Mouse (Mus musculus): Measurements from ENCODE around the gene Rftn2. TPM values are rescaled to one million over a fixed set of nuclear protein-coding genes. Genes with fewer than 3 reads are reported as not detected.
A peak's percentile ranks its signal among the peaks of the same experiment; 100 is the strongest.

Rftn2 gene
- polyA plus RNA-seq, 1 experiment from 2014 or later: 13.6 TPM

GRCm38 (mm10) chr1:55207561-55207960 lies 19.0 kb downstream of the Rftn2 start:
- Histone ChIP-seq H3K36me3 (ENCODE audit: insufficient read depth, low read length) (no peaks in the 10 kb centered on the region), H3K9ac (replicated peaks; ENCODE audit: low read depth) (no peak overlapping the region), H3K4me2 (replicated peaks; ENCODE audit: low read depth, low read length) (no peak overlapping the region), H3K4me1 (ENCODE audit: insufficient read depth, low read depth, low read length) (no peaks in the 10 kb centered on the region), H3K9me3 (ENCODE audit: low read length) (no peaks in the 10 kb centered on the region), H3K27ac (ENCODE audit: low read length) (no peak overlapping the region), H3K4me3 (ENCODE audit: low read depth, low read length) (no peak overlapping the region), H3K27me3 (replicated peaks; ENCODE audit: insufficient read depth, low read length) (no peaks in the 10 kb centered on the region)
- no peak for TF ChIP-seq CTCF (IDR thresholded peaks at IDR 0.05)
- no peak for TF ChIP-seq EP300 (IDR thresholded peaks at IDR 0.05)
- ATAC-seq (no peak), DNase-seq (ENCODE audit: low spot score) (no peak)
- 81% methylated on average over 6 of the region's 6 CpGs for WGBS

GRCm38 (mm10) chr1:55205808-55206327 lies 20.7 kb downstream of the Rftn2 start:
- no peaks in the 10 kb centered on the region for H3K27me3 ChIP-seq (replicated peaks; ENCODE audit: insufficient read depth, low read length)
- no peak overlapping the region for H3K4me2 ChIP-seq (replicated peaks; ENCODE audit: low read depth, low read length)
- no peaks in the 10 kb centered on the region for H3K36me3 ChIP-seq (ENCODE audit: insufficient read depth, low read length)
- H3K9ac ChIP-seq (replicated peaks; ENCODE audit: low read depth): no peak overlapping the region
- DNase-seq (ENCODE audit: low spot score) (no peak), ATAC-seq (no peak)
- no peaks in the 10 kb centered on the region for H3K4me1 ChIP-seq (ENCODE audit: insufficient read depth, low read depth, low read length)
- H3K27ac ChIP-seq (ENCODE audit: low read length): no peak overlapping the region
- no peak for TF ChIP-seq EP300 (IDR thresholded peaks at IDR 0.05)
- no peak for TF ChIP-seq CTCF (IDR thresholded peaks at IDR 0.05)
- H3K4me3 ChIP-seq (ENCODE audit: low read depth, low read length): no peak overlapping the region
- no peaks in the 10 kb centered on the region for H3K9me3 ChIP-seq (ENCODE audit: low read length)
- 66% methylated on average over 5 of the region's 5 CpGs for WGBS

GRCm38 (mm10) chr1:55201850-55202752 lies 24.5 kb downstream of the Rftn2 start:
- ATAC-seq (peak; percentile 88), DNase-seq (ENCODE audit: low spot score) (peak; percentile 69)
- TF ChIP-seq EP300 (IDR thresholded peaks at IDR 0.05) (peak; percentile 14; the same call in 1 of the 2 replicates), CTCF (IDR thresholded peaks at IDR 0.05) (0 out of 2 replicates have a peak, but pooled peaks have one; percentile 10)
- Histone ChIP-seq H3K4me2 (replicated peaks; ENCODE audit: low read depth, low read length) (peak overlapping the region; percentile 32; the same call in 1 of the 2 replicates), H3K27ac (ENCODE audit: low read length) (peak overlapping the region; percentile 68), H3K9ac (replicated peaks; ENCODE audit: low read depth) (no peak overlapping the region), H3K4me1 (ENCODE audit: insufficient read depth, low read depth, low read length) (no peaks in the 10 kb centered on the region), H3K27me3 (replicated peaks; ENCODE audit: insufficient read depth, low read length) (no peaks in the 10 kb centered on the region), H3K9me3 (ENCODE audit: low read length) (no peaks in the 10 kb centered on the region), H3K4me3 (ENCODE audit: low read depth, low read length) (peak overlapping the region; percentile 14; the same call in 1 of the 2 replicates), H3K36me3 (ENCODE audit: insufficient read depth, low read length) (no peaks in the 10 kb centered on the region)
- WGBS: 51% methylated on average over 18 of the region's 18 CpGs

- Histone ChIP-seq H3K9ac (replicated peaks; ENCODE audit: low read depth) (no peak overlapping the region), H3K9me3 (ENCODE audit: low read length) (no peaks in the 10 kb centered on the region), H3K4me2 (replicated peaks; ENCODE audit: low read depth, low read length) (no peak overlapping the region), H3K4me3 (ENCODE audit: low read depth, low read length) (no peak overlapping the region), H3K36me3 (ENCODE audit: insufficient read depth, low read length) (no peaks in the 10 kb centered on the region), H3K27ac (ENCODE audit: low read length) (no peak overlapping the region), H3K27me3 (replicated peaks; ENCODE audit: insufficient read depth, low read length) (no peaks in the 10 kb centered on the region), H3K4me1 (ENCODE audit: insufficient read depth, low read depth, low read length) (no peaks in the 10 kb centered on the region)
- TF ChIP-seq EP300 (IDR thresholded peaks at IDR 0.05): no peak
- TF ChIP-seq CTCF (IDR thresholded peaks at IDR 0.05): no peak
- DNase-seq (ENCODE audit: low spot score) (no peak), ATAC-seq (no peak)
- 42% methylated on average over 3 of the region's 3 CpGs for WGBS
These were observed 27.9 kb downstream of the Rftn2 start for GRCm38 (mm10) chr1:55198719-55199118.

GRCm38 (mm10) chr1:55196327-55197003 lies 30.1 kb downstream of the Rftn2 start:
- Histone ChIP-seq H3K27ac (ENCODE audit: low read length) (peak overlapping the region; percentile 27; the same call in 1 of the 2 replicates), H3K9me3 (ENCODE audit: low read length) (no peaks in the 10 kb centered on the region), H3K4me1 (ENCODE audit: insufficient read depth, low read depth, low read length) (peaks cover 3% of the 10 kb centered on the region; the same call in 1 of the 2 replicates), H3K4me2 (replicated peaks; ENCODE audit: low read depth, low read length) (no peak overlapping the region), H3K9ac (replicated peaks; ENCODE audit: low read depth) (no peak overlapping the region), H3K36me3 (ENCODE audit: insufficient read depth, low read length) (no peaks in the 10 kb centered on the region), H3K4me3 (ENCODE audit: low read depth, low read length) (no peak overlapping the region), H3K27me3 (replicated peaks; ENCODE audit: insufficient read depth, low read length) (no peaks in the 10 kb centered on the region)
- WGBS: 45% methylated on average over 6 of the region's 6 CpGs
- TF ChIP-seq CTCF (IDR thresholded peaks at IDR 0.05) (no peak), EP300 (IDR thresholded peaks at IDR 0.05) (no peak)
- ATAC-seq (0 out of 2 replicates have a peak, but pooled peaks have one; percentile 18), DNase-seq (ENCODE audit: low spot score) (peak; percentile 36)

- no peak for TF ChIP-seq CTCF (IDR thresholded peaks at IDR 0.05)
- TF ChIP-seq EP300 (IDR thresholded peaks at IDR 0.05): no peak
- no peak overlapping the region for H3K4me3 ChIP-seq (ENCODE audit: low read depth, low read length)
- no peaks in the 10 kb centered on the region for H3K9me3 ChIP-seq (ENCODE audit: low read length)
- 75% methylated on average over 4 of the region's 4 CpGs for WGBS
- H3K27ac ChIP-seq (ENCODE audit: low read length): no peak overlapping the region
- peaks cover 3% of the 10 kb centered on the region; the same call in 1 of the 2 replicates for H3K4me1 ChIP-seq (ENCODE audit: insufficient read depth, low read depth, low read length)
- DNase-seq (ENCODE audit: low spot score): no peak
- H3K36me3 ChIP-seq (ENCODE audit: insufficient read depth, low read length): no peaks in the 10 kb centered on the region
- no peak overlapping the region for H3K4me2 ChIP-seq (replicated peaks; ENCODE audit: low read depth, low read length)
- ATAC-seq: no peak
- no peaks in the 10 kb centered on the region for H3K27me3 ChIP-seq (replicated peaks; ENCODE audit: insufficient read depth, low read length)
- no peak overlapping the region for H3K9ac ChIP-seq (replicated peaks; ENCODE audit: low read depth)
These were observed 31.6 kb downstream of the Rftn2 start for GRCm38 (mm10) chr1:55195021-55195420.

All from lung, postnatal 0 days (tissue).